In the genomic region with DNA sequence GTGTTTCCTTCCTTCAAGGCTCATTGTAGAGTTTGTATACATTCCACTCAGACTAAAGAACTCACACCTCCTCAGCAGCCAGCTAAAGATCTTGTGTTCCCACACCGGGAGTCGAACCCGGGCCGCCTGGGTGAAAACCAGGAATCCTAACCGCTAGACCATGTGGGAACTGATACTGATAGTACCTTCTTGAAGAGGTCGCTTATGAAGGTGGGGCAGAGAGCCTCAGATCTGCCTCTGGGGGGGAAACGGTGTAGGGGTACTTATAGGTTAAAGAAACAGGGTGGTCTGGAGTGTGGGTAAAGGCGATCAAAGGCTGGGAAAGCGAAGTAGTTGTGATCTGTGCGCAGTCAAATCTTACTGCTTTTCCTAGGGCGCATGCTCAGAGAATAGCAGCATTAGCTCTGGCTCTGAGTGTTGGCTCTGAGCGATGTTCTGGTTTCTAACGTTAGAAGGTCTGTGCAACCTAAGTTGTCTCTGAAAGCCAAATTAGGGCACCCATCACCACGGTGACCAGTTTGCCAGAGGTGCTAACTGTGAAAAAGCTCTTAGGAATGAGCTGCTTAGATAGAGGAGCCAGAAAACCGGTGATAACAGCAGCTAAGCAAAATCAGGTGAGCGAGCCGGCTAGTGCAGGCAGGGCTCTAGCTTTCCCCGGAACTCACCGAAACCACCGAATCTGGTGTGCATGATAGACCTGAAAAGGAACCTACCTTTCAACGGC, we compare ENCODE assay signal across 8 mouse cellular contexts.
DNase-seq lines count a peak whose midpoint lies in the region; ATAC-seq and TF ChIP-seq lines count a peak whose summit lies in the region.

No protein-coding gene starts in this region.

- no peak for DNase-seq in testis, postnatal 14 days (ENCODE audit: low spot score)
- DNase-seq in embryo, embryonic 10.5 days (ENCODE audit: low spot score), result peak; percentile 77
- no peak for DNase-seq in heart, postnatal 0 days (ENCODE audit: low spot score)
- peak; percentile 56 to 67 for DNase-seq in layer of hippocampus, adult 18-20 months (ENCODE audit: low spot score in 2 of 2)
- peak; percentile 30 for DNase-seq in liver, postnatal 0 days
- peak; percentile 65 for DNase-seq in right cerebral cortex, postnatal 14 days
- DNase-seq in spleen, postnatal 4 days (ENCODE audit: low spot score in 2 of 2), result no peak

- H3K9ac ChIP-seq in heart, postnatal 0 days (replicated peaks; ENCODE audit: low read depth, low read length), result no peak overlapping the region
- no peak overlapping the region for H3K9ac ChIP-seq in liver, postnatal 0 days (replicated peaks)

- H3K36me3 ChIP-seq in testis, adult 2 months (ENCODE audit: control insufficient read depth, insufficient read depth, low read length), result no peaks in the 10 kb centered on the region
- no peaks in the 10 kb centered on the region for H3K36me3 ChIP-seq in heart, postnatal 0 days (replicated peaks; ENCODE audit: control insufficient read depth, insufficient read depth, low read length)
- no peaks in the 10 kb centered on the region for H3K36me3 ChIP-seq in liver, postnatal 0 days (replicated peaks; ENCODE audit: insufficient read depth, low read length)

- H3K4me3 ChIP-seq in testis, adult 2 months (ENCODE audit: control insufficient read depth, low read depth, low read length), result peak overlapping the region; percentile 28
- H3K4me3 ChIP-seq in heart, postnatal 0 days (ENCODE audit: low read depth, low read length), result peak overlapping the region; percentile 28
- peak overlapping the region; percentile 3 for H3K4me3 ChIP-seq in liver, postnatal 0 days (ENCODE audit: low read depth, low read length)

- TF ChIP-seq EP300 in heart, postnatal 0 days (IDR thresholded peaks at IDR 0.05; ENCODE audit: low read depth), result no peak
- no peak for TF ChIP-seq EP300 in liver, postnatal 0 days (IDR thresholded peaks at IDR 0.05; ENCODE audit: low read depth)

- TF ChIP-seq CTCF in testis, adult 2 months (IDR thresholded peaks at IDR 0.05; ENCODE audit: control insufficient read depth, insufficient read depth, insufficient replicate concordance, low read depth, low read length), result no peak
- TF ChIP-seq CTCF in heart, postnatal 0 days (IDR thresholded peaks at IDR 0.05; ENCODE audit: low read depth), result no peak
- TF ChIP-seq CTCF in liver, postnatal 0 days (IDR thresholded peaks at IDR 0.05; ENCODE audit: low read depth), result no peak

- H3K4me1 ChIP-seq in testis, adult 2 months (ENCODE audit: control insufficient read depth, insufficient read depth, low read length), result peaks cover 8% of the 10 kb centered on the region
- H3K4me1 ChIP-seq in heart, postnatal 0 days (ENCODE audit: control insufficient read depth, insufficient read depth), result peaks cover 4% of the 10 kb centered on the region; the same call in 1 of the 2 replicates
- peaks cover 11% of the 10 kb centered on the region for H3K4me1 ChIP-seq in liver, postnatal 0 days (ENCODE audit: insufficient read depth)

- WGBS in heart, postnatal 0 days, result 16% methylated on average over 21 of the region's 21 CpGs
- 22% methylated on average over 21 of the region's 21 CpGs for WGBS in liver, postnatal 0 days (ENCODE audit: insufficient replicate concordance)

- no peak for ATAC-seq in heart, postnatal 0 days (ENCODE audit: insufficient read depth, low read depth)
- ATAC-seq in liver, postnatal 0 days, result peak; percentile 51; the same call in 1 of the 2 replicates

- H3K27ac ChIP-seq in testis, adult 2 months (ENCODE audit: control insufficient read depth, insufficient read depth, low read depth, low read length), result no peak overlapping the region
- no peak overlapping the region for H3K27ac ChIP-seq in heart, postnatal 0 days (ENCODE audit: low read depth)
- H3K27ac ChIP-seq in liver, postnatal 0 days (ENCODE audit: low read depth), result no peak overlapping the region

- TF ChIP-seq POLR2A in testis, adult 2 months (IDR thresholded peaks at IDR 0.05; ENCODE audit: control insufficient read depth, low read depth, low read length), result no peak

- no peaks in the 10 kb centered on the region for H3K9me3 ChIP-seq in heart, postnatal 0 days (replicated peaks; ENCODE audit: control insufficient read depth, low read length)
- H3K9me3 ChIP-seq in liver, postnatal 0 days (ENCODE audit: low read length), result no peaks in the 10 kb centered on the region

- H3K27me3 ChIP-seq in testis, adult 2 months (ENCODE audit: control insufficient read depth, insufficient read depth, low read length), result no peaks in the 10 kb centered on the region
- H3K27me3 ChIP-seq in heart, postnatal 0 days (ENCODE audit: control insufficient read depth, insufficient read depth, low read length), result peaks cover 8% of the 10 kb centered on the region; the same call in 1 of the 2 replicates
- peaks cover 3% of the 10 kb centered on the region; the same call in 1 of the 2 replicates for H3K27me3 ChIP-seq in liver, postnatal 0 days (ENCODE audit: insufficient read depth, low read length)

- H3K4me2 ChIP-seq in heart, postnatal 0 days (ENCODE audit: low read depth, low read length), result peak overlapping the region; percentile 55
- H3K4me2 ChIP-seq in liver, postnatal 0 days (ENCODE audit: low read depth, low read length), result peak overlapping the region; percentile 57

Comparison
In these comparisons a context has a peak if more than half of its experiments do, and no peak if none do; other contexts are left out.
1. DNase-seq: peak in embryo, embryonic 10.5 days (single experiment), layer of hippocampus, adult 18-20 months (2 of 2), liver, postnatal 0 days (single experiment) and right cerebral cortex, postnatal 14 days (single experiment); none in testis, postnatal 14 days (single experiment), heart, postnatal 0 days (single experiment) and spleen, postnatal 4 days (0 of 2).
2. Peak in every context shown above with its lines, with median percentiles within 50 percentile points of each other: H3K4me3 ChIP-seq.